Mouse (Mus musculus) fibroblast of lung, adult 2 months (primary cell): ENCODE data around the gene Glrb.

Experiments
- DNase-seq: peaks from one replicate; pipeline ENCODE4 v3.0.0-alpha.2; 2011; ENCODE audit warnings: low read depth

Glrb gene

DNA sequence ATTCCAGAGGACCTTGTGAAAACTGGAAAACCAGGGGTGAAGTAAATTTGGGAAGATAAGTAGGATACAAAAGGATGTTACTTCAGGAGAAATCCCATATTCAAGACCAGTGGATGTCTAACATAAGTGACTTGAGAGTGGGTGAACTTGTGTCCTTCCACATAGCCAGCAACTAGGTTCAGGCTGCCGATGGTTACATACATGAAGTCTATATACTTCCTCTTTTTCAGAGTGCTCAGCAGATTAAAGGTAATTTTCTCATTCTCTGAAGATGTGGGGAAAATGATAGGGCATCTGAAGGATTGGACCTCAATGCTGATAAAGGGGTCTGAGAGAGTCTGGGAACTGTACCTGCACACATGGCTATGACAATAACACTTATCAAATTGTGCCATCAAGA lies 89.5 kb downstream of the Glrb start:
- DNase-seq, result no peak

DNA sequence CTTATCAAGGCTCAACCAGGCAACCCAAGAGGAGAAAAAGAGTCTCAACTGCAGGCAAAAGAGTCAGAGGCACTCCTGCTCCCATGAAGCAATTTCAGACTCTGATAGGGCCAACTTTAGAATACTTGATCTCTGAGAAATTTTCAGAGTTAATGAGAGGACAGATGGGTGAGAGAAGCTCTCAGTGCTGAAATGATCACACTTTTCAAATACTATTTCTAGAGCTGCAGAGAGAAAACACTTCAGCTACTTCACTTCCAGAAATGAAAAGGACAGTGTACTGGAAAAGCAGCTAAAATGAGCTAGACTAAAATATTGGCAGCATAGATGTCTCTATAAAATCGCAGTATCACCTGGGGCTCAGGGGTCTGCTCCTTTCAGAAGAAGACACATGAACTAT lies 94.8 kb downstream of the Glrb start:
- DNase-seq, result no peak

DNA sequence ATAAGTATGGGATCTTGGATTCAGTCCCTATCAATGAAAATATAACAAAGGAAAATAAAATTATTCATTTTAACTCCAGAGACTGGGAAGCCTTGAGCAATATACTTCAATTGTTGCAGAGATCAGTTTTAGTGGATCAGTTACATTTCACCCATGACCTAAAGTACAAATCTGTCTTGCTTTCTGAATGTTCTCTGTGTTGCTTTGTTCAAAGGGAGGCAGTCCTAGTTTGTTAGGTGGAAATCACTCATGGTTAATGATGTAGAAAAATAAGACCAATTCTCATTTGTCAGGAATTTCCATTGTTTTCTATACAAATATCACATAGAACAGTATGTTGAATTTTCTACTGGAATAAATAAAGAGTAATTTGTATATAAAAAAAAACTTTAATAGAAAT lies 99.7 kb downstream of the Glrb start:
- no peak for DNase-seq

DNA sequence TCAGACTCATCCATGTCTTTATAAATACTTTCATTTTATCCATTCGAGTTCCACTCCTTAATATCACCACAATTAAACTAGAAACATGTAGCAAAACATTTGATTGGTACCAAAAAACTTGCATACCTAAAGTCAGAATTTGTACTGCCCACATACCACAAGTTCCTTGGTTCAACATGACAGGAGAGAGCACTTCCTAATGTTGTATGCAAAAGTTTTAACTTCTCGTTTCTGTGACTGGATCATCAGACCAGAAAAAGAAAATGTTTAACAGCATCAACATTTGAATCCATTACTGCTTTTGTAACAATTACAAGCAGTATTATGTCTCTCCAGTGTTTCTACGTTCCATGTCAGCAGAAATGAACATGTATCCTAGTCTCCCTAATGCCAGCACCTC lies 101.2 kb downstream of the Glrb start:
- no peak for DNase-seq

DNA sequence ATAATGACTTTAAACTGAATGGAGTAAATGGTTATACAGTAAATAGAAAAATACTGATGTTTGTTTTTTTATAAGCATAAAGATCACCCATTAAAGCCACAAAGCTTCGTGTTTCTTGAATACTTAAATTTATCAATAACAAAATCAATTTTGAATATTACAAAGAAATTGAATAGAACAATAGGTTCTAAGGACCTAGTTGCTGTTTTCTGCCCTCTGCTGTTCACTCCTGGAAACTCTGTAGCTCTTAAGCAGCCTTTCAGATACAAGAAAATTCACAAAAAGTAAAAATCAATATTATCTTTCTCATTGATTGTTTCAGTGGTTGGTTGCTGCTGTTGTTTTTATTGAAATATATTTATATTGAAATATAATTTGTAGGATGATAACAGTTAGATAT lies 108.1 kb downstream of the Glrb start:
- DNase-seq, result peak; percentile 5

DNA sequence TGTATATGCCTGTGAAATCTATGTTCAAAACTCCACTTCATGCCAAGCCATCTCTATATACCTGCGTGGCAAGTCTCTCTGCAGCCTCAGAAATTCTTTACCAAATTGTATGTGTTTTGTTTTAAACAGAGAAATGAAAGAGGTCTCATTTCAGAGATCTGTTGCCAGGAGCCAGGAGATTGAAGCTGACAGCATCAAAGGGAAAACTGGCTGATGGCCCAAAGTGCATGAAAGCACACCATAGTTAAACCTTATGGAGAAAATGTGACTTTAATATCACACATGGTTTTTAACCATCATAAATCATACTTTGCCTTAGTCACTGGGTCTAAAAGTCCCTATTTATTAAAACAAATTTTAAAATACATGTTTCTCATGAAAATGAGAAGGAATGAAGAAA lies 109.6 kb downstream of the Glrb start:
- DNase-seq, result no peak

DNA sequence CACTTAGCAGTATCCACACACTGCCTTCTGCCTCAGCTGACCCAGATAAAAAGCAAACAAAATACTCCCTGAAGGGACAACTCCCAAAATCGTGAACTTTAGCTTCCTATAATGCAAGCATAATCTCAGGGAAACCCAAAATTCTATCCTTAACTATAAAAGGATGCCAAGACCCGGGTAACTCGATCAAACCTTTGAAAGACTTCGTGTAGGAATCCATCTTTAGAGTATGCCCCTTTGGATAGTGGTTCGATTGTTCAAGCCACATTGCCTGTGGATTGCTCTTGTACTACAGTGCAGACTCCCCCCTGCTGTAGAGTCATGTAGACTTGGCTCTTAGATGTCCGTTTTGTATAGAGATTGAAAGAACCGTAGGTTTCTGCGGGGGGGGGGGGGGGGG lies 110.2 kb downstream of the Glrb start:
- DNase-seq, result no peak

DNA sequence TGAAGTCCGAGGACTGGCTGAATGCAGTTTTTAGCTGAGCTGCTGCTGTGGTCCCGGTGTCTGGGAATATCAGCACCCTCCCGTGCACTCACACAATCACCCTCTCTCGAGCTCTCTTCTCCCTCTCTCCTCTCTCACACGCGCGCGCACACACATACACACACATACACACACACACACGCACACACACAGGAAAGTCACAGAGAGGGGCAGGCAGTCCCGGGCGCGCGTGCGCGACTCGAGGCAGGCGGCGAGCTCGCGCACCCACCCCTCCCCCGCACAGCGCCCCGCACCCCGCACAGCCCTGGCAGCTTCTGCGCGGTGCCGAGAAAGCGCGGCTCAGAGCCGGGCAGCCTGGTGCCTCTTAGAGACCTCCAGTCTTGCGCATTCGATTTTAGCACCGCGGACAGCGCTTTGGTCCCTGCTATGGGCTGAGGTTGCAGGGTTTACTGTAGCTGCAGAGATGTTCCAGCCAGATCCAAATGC lies 110.8 kb downstream of the Glrb start, which contains the start of gene Gria2:
Gene Gria2 (minus strand): TSS at position 240 of the 486 bp plus-strand sequence.
- DNase-seq, result peak; percentile 27

DNA sequence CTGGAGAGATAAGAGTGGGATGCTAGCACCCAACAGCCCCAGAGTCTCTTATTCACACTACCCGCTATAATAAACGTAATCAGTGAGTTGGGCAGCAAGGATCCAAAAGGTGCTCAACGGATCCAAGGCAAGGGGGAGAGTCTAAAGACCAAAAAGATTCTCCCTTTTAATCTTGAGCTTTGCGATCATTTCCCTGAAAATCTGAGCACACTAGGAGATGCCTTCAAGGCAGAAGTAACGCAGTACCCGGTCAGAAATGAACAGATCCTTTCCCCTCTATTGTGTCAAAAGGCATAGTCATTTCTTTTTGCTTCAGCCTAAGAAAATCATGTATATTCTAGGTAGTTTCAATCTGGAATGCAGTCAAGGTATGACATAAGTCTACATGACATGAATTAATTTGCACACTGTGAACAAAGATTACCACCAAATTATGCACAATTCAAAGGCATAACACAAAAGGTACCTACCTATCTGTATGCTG lies 111.6 kb downstream of the Glrb start:
- DNase-seq, result no peak

DNA sequence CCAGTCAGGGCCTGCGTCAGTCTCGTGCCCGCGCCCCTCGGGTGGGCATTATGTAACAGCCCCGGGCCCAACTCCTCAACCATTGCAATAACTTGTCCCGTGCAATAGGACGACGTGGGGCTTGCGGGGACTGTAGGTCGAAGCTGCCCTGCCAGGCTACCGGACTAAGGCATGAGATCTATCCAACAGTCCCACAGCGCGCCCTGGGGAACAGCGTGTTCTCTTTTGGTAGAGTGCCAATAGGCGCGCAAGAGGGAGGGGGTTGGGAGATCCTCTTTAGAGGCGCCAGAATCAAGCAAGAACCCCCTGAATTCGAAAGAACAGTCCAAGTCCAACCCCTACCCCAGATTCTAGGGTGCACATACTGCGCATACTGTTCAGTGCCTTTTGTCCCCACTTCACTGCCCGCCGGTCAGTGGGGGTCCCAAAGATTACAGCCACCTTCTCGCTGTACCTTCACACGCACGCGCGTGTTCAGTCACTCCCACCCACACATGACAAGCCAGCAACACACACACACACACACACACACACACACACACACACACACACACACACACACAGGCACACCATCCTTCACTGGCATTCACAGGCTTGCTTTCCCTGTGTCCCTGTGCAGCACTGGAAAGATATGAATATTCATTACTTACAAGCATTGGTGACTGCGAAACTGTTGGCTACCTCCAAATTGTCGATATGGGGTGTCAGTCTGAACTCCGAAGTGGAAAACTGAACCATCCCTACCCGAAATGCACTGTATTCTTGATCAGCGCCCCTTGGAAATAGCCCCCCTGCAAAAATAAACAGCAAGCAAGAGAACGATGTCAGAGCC lies 112.2 kb downstream of the Glrb start:
- no peak for DNase-seq

DNA sequence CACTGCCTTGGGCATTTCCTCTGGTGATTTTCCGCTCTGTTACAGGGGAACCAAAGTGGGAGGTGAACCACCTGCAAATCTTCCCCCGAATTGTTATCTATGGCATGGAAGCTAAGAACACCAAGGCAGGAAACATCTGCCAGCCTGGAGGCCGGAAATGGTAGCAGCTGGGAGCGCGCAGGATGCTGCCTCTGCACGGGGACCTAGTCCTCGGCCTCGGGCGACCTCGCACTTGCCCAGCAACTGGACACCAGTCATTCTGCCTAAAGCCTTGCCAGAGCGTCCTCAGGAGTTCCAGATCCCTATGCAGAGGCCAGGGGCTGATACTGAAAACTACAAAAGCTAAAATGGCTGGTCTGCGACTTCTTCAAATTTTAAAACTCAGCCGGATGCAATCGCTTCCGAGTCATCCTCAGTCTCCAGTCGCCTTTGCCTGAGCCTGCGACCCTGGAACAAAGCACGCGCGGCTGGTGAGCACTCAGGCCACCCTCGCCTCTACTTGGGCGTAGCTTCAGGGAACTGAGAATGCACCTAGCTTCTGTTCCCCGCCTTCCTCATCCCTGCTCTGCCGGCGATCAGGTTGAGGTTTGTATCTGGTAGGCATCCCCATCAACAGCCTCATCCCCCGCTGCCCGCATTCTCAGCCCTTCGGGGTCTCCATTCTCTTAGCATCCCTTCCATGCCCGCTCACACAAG lies 113.0 kb downstream of the Glrb start:
- no peak for DNase-seq

DNA sequence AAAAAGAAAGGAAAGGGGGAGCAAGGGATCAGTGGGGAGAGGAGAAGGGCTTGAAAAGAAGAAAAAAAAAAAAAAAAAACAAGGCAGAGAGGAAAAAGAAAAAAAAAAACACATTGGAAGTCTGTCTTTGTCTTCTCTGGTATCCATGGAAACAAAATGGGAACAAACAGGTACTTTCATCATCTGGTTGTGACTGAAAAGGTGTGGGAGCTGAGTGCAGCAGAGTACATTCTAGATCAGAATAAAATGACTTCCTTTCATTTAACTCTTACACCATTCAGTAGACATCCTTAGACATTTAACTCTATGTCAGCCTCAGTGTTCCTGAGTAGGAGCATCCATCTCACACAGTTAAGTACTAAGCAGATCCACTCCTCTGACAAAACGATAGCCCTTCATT lies 115.5 kb downstream of the Glrb start:
- no peak for DNase-seq

DNA sequence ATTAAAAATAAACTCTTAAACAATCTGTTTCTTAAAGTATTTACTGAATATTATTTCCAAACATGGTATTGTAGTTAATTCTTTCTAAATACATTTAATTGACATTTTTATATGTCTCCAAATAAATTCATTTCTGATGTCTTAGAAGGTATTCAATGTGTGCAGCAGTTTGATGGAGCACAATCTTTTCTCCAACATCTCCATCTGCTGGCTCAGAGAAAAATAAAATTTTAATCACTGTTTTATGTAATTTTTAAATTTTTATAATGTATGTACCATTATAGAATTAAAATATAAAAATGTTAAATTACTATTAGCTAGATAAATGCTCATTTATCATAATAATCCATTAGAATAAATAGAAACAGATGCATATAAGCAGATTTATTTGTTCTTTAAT lies 116.7 kb downstream of the Glrb start:
- no peak for DNase-seq

DNA sequence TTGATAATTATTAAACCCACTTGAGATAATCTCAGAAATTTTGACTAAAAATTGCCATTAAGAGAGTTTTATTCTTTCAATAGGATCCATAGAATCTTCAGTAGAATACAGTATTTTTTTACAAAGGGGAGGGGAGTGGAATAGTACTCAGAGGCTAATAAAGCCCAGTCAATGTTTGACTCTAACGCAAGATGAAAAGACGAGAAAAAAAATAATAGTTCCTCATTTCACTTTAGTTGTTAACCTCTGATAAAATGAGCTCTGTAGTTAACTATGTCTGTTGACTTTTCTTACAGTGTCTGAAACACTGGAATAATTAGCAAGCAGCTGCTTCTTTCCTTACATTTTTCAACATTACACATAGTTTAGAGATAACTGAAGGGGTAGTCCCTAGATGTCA lies 118.2 kb downstream of the Glrb start:
- DNase-seq, result no peak
